Mouse (Mus musculus) lung, postnatal 10 days (tissue): ENCODE data around the gene Slc18b1.

Experiments used
- DNase-seq: peaks from one replicate; pipeline ENCODE4 v3.0.0; 2021

Slc18b1 gene

DNA sequence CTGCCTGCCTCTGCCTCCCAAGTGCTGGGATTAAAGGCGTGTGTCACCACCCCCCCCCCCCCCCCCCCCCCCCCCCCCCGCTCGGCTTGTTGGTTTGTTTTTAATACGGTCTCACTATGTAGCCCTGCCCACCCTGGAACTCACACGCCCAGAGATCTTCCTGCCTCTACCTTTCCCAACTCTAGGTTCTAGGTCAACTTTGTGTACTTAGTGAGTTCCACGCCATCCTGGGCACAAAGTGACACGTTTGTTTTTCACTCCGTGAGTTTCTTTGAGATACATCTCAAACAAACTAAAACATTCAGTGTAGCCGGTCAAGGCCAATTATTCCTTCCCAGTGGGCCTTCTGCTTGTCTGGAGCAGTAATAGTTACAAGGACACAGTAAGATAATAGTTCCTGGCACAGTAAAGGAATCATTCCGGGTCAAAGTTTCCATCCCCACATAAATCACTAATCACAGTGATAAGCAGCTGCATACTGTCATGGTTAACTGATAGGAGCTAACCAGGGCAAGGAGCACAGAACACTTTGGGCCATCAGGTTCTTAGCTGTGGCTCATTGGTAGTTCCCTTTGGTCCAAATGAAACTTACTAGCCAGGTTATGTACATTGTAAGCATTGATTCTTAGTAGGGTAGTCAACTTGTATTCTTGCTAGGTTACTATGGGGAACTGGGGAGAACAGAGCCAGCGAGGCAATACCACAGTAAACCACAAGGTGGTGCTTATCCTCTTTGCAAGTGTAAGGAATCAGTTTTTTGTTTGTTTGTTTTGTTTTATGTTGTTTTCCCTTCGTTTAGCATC lies 15.1 kb downstream of the Slc18b1 start:
- peak; percentile 79 for DNase-seq

DNA sequence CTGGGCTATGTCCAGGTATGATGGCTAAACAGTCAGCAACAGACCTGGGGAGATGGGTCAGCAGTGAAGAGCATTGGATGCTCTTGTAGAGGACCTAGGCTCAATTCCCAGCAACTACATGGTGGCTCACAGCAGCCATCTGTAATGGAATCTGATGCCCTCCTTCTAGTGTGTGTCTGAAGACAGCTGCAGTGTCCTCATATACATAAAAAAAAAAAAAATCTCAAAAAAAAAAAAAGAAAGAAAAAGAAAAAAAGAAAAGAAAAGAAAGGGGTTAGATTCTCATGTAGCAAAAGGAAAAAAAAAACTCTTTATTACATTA lies 15.6 kb downstream of the Slc18b1 start:
- no peak for DNase-seq

DNA sequence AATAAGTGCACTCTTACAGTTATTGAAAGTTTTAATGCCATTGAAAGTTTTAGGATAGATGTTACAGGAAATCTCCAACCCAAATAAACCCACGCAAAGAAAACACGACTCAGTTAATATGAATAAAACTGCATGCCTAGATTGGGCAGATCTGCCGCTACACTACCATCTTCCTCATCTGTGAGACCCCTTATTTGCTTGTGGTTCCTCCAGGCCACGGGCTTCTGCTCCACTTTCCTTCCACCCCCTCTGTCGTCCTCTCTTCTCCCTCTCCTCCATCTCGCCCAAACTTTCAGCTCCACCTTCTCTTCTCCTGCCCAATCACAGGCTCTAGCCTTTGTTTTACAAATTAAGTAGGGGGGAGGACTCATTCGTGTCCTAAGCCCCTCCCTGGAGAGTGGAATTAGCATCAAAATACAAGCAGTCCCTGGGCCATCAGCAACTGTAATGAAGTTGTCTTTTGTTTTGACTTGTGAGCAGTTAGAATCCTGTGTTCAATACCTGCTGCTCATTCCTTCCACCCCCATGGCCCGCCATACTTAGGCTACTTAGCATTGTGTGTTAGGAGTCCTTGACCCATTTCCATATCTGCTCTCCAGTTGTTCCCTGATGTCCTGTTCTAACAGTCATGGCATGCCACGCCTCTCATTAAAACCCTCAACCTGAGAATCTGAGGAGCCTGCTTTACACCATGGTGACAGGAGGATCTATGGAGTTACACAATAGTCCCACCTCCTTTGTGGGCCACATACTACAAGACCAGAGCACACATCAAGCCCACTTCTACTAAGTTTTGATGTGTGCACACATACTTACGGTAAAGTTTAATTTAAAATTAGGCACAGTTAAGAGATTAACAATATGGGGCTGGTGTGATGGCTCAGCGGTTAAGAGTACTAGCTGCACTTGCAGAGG lies 16.3 kb downstream of the Slc18b1 start:
- no peak for DNase-seq

DNA sequence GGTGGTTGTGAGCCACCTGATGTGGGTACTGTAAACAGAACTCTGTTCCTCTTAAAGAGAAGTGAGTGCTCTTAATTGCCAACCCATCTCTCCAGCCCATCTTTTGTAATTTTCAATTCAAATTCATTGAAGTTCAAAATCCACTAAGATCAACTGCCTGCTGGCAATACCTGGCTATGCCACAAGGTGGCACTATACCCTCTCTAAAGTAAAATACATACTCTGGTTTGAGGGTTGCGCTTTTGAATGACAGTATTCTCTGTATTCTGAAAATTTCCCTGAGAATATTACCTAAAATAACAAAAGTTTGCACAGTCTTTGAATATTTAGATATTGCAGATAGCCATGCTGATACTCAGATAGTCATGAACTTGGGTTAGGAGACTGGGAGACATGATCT lies 18.4 kb downstream of the Slc18b1 start:
- peak; percentile 82 for DNase-seq

DNA sequence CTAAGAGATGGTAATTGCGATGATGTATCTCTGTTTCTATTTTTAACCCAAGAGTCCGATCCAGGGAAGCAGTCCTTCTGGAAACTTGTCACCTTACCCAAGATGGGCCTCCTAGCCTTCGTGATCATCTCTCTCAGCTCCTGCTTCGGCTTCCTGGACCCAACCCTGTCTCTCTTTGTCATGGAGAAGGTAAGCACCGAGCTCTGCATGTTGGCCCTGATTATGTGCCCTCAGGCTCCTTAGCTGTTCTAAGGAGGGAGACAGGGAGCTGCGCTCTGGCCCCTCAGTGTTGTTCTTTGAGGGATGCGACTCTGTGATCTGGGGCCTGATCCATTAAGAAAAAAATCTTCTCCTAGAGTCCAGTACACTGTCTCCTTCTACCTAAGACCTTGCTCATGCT lies 19.5 kb downstream of the Slc18b1 start:
- DNase-seq: no peak

DNA sequence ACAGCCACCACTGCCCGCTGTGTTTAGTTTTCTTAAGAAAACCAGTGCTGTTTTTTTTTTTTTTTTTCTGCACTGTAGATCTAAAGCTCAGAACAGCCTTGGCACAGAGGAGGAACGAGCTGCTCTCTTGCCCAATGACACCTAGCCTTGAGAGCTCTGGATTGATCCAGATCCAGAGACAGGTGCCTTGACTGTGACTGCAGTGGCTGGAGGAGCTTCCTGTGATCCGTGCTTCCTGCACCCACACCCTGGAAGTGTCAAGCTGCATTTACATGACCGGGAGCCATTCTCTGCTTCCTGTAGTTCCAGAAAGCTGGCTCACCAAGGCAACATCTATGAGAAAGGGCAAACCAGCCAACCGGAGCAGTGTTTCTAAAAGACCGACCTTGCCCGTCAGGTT lies 29.7 kb downstream of the Slc18b1 start:
- DNase-seq: no peak

DNA sequence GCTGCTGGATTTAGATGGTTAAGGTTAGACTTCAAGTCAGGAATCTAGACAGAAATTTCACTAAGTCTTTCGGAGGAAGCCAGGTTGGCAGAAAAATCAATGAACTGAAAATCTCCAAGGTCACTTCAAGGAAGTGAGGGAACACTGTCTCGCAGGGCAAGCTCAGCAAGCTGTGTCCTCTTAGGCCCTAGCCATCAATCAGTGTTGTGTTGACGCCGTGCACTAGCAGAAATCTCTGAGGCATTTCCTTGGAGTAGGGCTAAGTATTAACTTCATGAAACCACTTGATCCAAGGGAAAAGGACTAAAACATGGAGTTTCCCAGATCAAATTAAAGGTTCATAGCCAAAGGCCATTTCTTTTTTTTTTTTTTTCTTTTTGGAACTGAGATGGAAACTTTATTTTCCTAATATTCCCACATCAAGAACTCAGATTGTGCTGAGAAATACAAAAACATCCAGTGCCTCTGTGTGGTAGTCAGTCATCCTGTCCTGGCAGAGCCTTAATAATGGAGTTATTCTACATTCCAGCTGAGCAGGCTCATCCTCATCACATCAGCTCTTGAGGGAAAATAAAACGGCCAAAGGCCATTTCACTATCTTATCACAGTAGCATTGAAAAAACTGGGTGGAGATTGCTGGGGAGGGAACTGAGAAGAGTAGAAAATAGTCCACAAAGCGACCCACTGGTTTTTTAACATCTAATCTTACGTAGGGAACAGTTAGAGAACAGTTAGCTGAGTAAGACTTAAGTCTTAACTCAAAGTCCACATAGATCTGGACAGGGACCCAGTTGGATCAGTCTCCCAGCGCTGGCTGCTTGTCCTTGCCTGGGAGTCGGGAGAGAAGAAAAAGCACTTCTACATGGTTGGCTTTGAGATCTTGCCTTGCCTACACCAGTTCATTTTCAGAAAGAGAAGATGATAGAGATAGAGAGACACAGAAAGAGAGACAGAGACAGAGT lies 39.5 kb downstream of the Slc18b1 start:
- DNase-seq: no peak

DNA sequence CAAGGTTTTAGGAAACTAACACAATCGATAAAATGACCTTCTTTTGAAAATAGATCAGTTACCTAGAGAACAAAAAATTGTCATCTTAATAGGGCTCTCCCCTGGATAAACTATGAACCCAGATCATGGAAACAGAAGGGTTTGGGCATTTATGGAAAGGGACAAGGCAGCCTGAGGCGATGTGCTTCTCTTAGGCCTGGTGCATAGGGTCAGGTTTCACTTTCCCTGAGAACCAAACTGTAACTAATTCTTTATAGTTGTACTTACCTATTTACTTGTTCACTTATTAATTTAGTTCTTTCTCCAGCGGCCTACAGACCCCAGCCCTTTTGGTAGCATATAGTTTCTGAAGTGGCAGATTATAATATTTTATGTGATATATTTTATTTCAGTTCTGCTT lies 40.3 kb downstream of the Slc18b1 start:
- DNase-seq: no peak

DNA sequence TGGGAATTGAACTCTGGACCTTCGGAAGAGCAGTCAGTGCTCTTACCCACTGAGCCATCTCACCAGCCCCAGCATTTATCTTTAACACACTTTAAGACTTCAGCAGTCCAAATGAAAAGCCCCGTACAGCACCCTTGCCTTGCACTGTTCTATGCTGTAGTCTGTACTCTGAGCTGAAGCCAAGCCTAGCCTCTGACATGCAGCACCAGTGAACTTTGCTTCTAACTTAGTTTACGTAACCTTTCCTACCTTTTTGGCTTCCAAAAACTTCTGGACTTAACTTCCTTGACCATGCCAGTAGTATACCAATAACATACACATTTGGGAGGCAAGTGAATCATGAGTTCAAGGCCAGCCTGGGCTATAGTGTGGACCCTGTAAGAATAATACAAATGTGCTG lies 42.1 kb downstream of the Slc18b1 start:
- DNase-seq: no peak

DNA sequence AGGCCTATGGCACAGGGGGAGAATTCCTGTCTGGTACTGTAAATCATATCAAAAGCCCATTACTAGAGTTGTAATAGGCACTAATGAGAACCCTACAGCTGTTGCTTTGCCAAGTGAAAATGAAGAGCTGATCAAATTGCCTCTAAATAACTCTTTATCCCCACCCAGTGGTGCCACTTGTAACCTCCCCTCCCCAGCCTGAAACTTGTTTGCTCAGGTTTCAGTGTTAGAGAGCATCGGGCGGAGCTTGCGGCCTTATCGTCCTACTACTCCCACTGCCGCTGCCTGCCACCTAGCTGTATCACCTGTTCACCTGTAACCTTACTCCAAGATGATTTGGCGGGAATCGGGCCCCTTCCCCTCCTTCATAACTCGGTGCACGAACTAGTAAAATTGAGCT lies 42.6 kb downstream of the Slc18b1 start:
- peak; percentile 14 for DNase-seq

DNA sequence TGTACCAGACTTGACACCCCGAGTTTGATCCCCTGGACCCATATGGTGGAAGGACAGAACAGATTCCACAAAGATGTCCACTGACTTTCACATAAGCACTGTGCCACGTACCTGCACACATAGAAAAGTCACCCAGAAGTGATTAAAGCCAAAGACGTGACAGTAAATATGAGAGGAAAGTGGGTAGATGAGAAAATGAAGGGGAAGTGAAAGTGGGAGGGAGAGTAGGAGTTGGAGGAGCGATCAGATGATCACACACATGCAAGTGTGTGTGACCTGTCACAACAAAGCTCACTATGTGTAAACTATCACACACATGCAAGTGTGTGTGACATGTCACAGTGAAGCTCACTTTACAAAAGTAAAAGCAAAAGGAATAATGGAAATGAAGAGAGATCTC lies 43.7 kb downstream of the Slc18b1 start:
- DNase-seq: no peak

DNA sequence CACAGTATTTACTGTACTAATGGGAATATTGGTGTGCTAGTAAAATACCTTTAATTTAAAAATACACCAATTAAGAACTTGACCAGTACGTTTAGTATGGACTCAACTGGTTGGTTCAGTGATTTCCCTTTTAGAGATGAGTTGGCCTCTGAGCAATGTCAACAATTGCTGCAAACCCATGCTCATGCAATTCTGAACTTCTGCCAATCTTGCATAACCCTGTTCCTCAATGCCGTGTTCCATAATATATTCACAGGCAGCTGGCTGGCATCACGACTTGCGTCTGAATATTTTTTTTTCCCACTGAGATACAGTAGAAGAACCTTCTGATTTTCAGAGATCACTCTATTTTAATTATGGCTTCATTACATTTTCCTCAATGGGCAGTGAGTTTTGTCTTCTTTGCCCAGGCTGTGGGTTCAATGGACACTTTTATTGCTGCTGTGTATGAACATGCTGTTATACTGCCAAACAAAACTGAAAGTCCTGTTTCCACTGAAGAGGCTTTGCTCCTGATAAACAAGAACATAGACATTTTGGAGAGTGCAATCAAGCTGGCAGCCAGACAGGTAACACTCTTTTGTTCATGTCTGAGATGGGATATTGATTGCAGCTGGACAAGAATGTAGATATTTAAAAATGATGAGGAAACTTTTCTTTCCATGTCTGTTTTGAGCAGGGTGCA lies 54.6 kb downstream of the Slc18b1 start, which contains the start of gene Vnn3:
Vnn3 (plus strand) TSS at position 235 of the 685 bp plus-strand sequence.
- peak; percentile 22 for DNase-seq

DNA sequence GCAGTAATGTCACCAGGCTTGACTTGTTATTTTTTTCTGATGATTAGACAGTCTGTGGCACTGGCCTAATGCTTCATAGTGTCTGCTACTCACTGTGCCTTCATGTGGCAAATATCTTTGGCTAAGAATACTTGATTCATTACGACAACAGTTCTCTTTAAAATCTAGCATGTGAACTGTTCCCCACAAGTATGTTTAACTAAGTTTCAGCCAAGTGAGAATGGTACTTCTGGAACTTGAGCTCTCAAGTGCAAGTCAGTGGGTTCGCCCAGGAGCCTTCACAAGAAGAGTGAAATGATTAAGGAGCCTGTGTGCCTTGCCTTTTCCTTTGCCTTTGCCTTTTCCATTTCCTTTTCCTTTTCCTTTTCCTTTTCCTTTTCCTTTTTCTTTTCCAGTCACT lies 55.3 kb downstream of the Slc18b1 start:
- peak; percentile 49 for DNase-seq

DNA sequence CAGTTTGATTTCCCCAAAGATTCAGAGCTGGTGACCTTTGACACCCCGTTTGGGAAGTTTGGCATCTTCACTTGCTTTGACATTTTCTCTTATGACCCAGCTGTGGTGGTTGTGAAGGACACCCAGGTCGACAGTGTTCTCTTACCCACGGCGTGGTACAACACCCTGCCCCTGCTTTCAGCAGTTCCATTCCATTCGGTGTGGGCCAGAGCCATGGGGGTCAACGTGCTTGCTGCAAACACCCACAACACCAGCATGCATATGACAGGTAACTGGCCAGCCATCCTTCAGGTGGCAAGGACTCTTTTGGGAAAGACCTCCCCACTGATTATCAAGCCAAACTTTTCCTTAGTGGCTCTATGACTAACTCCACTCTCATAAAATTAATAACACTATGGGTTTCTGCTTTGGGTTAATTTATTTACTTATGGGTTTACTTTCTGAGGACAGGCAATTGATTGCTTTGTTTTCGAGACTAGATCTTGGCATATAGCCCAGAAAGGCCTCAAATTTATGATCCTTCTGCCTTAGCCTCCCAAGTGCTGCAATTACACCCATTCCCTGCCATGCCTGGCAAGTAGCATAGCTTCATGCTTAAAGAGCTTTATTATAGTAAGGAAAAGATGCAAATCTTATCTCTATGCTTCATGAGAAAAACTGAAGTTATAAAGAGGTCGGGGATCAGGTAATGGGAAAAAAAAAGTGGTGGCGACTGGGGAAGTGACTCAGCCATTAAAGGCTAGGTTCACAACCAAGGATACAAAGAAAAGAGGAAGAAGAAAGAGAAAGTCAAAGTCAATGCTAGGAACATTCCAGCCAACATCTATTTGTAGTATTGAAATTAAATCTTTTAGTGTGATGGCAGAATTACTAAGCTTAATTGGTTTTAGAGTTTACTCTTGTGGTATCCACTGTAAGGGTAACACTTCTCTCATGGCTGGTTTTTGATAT lies 67.9 kb downstream of the Slc18b1 start:
- DNase-seq: no peak
